Mouse (Mus musculus): ENCODE results near the gene Syt12.
"Not testable (repeated sequence)": the region's sequence is repeated elsewhere in the genome, so short reads cannot be mapped to it uniquely, and the experiment has no call there.

Syt12 gene

GRCm38 (mm10) chr19:4491080-4491695 lies 13.9 kb upstream of the Syt12 start:
- no peak for DNase-seq (ENCODE audit: low read depth, low spot score)

GRCm38 (mm10) chr19:4487877-4488276 lies 10.6 kb upstream of the Syt12 start:
- DNase-seq (ENCODE audit: low read depth, low spot score): no peak

- no peak for DNase-seq (ENCODE audit: low read depth, low spot score)
Measured at GRCm38 (mm10) chr19:4485006-4485405, 7.8 kb upstream of the Syt12 start.

GRCm38 (mm10) chr19:4482111-4482859 lies 5.0 kb upstream of the Syt12 start:
- no peak for DNase-seq (ENCODE audit: low read depth, low spot score)

- DNase-seq (ENCODE audit: low read depth, low spot score): no peak
Measured at GRCm38 (mm10) chr19:4481326-4481725, 4.1 kb upstream of the Syt12 start.

GRCm38 (mm10) chr19:4480041-4480440 lies 2.8 kb upstream of the Syt12 start:
- no peak for DNase-seq (ENCODE audit: low read depth, low spot score)

- DNase-seq (ENCODE audit: low read depth, low spot score): no peak
Measured at GRCm38 (mm10) chr19:4478190-4478516, 906 bp upstream of the Syt12 start.

GRCm38 (mm10) chr19:4476601-4477257 lies 518 bp downstream of the Syt12 start:
- DNase-seq (ENCODE audit: low read depth, low spot score): no peak

GRCm38 (mm10) chr19:4475224-4475925 lies 1.9 kb downstream of the Syt12 start:
- no peak for DNase-seq (ENCODE audit: low read depth, low spot score)

GRCm38 (mm10) chr19:4474739-4475138 lies 2.5 kb downstream of the Syt12 start:
- no peak for DNase-seq (ENCODE audit: low read depth, low spot score)

GRCm38 (mm10) chr19:4473549-4473948 lies 3.7 kb downstream of the Syt12 start:
- no peak for DNase-seq (ENCODE audit: low read depth, low spot score)

GRCm38 (mm10) chr19:4468363-4468762 lies 8.9 kb downstream of the Syt12 start:
- DNase-seq (ENCODE audit: low read depth, low spot score): no peak

- DNase-seq (ENCODE audit: low read depth, low spot score): no peak
Measured at GRCm38 (mm10) chr19:4464666-4465065, 12.6 kb downstream of the Syt12 start.

- no peak for DNase-seq (ENCODE audit: low read depth, low spot score)
Measured at GRCm38 (mm10) chr19:4461981-4462380, 15.3 kb downstream of the Syt12 start.

GRCm38 (mm10) chr19:4456227-4456626 lies 21.0 kb downstream of the Syt12 start:
- no peak for DNase-seq (ENCODE audit: low read depth, low spot score)

GRCm38 (mm10) chr19:4455071-4455800 lies 22.0 kb downstream of the Syt12 start:
- no peak for DNase-seq (ENCODE audit: low read depth, low spot score)

- DNase-seq (ENCODE audit: low read depth, low spot score): not testable (repeated sequence)
Measured at GRCm38 (mm10) chr19:4454040-4454439, 23.2 kb downstream of the Syt12 start.

GRCm38 (mm10) chr19:4452525-4452924 lies 24.7 kb downstream of the Syt12 start:
- no peak for DNase-seq (ENCODE audit: low read depth, low spot score)

- no peak for DNase-seq (ENCODE audit: low read depth, low spot score)
Measured at GRCm38 (mm10) chr19:4451965-4452364, 25.3 kb downstream of the Syt12 start.

GRCm38 (mm10) chr19:4451098-4451497 lies 26.1 kb downstream of the Syt12 start:
- no peak for DNase-seq (ENCODE audit: low read depth, low spot score)

GRCm38 (mm10) chr19:4450666-4451065 lies 26.6 kb downstream of the Syt12 start:
- no peak for DNase-seq (ENCODE audit: low read depth, low spot score)

GRCm38 (mm10) chr19:4449230-4449629 lies 28.0 kb downstream of the Syt12 start:
- no peak for DNase-seq (ENCODE audit: low read depth, low spot score)

All from embryo, embryonic 11.5 days (tissue).